Mouse (Mus musculus): ENCODE measurements around the gene Rin1. TPM values are rescaled to one million over a fixed set of nuclear protein-coding genes. Genes with fewer than 3 reads are reported as not detected.
A peak's percentile ranks its signal among the peaks of the same experiment; 100 is the strongest.
"Not testable (repeated sequence)": the region's sequence is repeated elsewhere in the genome, so short reads cannot be mapped to it uniquely, and the experiment has no call there.

The Rin1 gene
- 4.0 and 5.3 TPM in 2 replicates for polyA plus RNA-seq (2016; fragmentation: Nextera tagmentation; extraction: Ambion mirVana)

DNA sequence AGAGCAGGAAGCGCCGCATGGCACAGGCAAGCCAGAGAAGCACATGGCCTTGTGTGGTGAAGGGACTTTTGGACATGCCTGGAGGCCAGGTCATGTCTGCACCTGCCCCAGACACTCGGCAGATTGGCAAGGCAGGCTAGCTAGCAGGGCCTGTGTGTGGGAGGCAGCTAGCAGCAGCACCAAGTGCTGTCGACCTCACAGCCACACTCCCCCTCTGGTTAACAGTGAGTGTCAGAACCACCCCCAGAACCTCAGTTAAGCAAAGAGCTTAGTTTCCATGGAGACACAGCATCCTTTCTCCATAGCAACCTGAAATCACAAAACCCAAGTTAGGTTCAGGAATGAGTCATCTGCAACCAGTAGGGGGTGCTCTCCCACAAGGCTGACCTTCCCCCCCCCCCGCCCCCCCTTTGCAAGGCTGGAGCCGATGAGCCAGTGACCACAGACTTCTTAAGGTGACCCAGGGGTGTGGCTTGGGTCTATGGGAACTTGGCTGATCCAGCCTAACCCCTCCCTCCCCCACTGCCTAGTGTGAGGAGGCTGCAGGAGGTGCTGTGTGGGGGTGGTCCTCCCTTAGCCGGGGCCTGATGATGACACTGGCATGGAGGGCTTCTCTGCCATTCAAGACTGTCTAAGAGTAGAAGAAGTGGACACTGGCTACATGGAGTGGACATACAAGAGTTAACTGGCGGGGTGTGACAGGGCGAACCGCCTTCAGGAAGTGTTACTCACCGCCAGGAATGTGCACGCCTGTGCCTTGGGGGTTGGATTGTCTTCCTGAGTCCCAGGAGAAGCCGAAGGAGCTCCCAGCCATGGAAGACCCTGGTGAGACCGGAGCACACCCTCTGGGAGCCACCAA lies at the start of gene Rin1:
Rin1 (plus strand) TSS at position 435 of the 859 bp plus-strand sequence.
- Histone ChIP-seq H3K9me3 (no peaks in the 10 kb centered on the region), H3K27ac (peak within 1 kb of the TSS; percentile 76), H3K4me1 (peaks cover 47% of the 10 kb centered on the region), H3K27me3 (ENCODE audit: insufficient read depth, poor library complexity, severe bottlenecking) (peaks cover 53% of the 10 kb centered on the region), H3K36me3 (peaks cover 52% of the 10 kb centered on the region), H3K4me3 (peak within 1 kb of the TSS; percentile 49)
- peak; percentile 87 for DNase-seq (ENCODE audit: low spot score)
- 16% methylated on average over 14 of the region's 14 CpGs for WGBS

DNA sequence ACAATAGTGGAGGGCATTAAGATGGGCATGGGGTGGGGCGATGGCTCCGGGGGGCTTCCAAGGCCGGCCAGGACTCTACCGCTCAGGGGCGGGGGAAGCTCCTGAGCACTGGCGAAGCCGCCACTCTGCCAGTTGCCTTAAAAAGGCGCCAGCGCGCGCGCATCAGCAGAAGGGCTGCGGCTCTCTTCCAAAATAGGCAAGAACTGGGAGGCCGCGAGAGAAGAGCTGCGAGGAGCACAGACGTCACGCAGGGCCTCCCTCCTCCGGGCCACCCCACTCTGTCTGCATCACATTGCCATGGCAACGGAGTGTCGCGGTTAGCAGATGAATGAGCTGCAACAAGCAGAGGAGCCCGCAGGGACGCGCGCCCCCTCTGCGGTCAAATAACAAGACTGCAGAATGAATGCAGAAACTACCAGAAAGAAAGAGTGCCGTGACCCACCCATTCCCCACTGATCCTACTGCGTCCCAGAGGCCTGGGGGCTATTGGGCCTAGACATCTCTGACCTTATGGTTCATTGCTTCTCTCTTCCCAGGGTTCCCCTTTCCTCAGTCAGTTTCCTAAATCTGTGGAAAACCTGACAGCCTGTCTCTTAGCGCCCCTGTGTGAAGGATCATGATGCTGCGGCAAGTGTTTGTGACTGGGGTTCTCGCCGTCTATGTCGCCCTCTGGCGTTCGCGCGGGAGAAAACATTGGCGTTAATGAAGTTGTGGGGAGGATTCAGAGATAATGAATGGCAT lies 48.4 kb upstream of the Rin1 start:
- Histone ChIP-seq H3K4me1 (peaks cover 34% of the 10 kb centered on the region), H3K27me3 (ENCODE audit: insufficient read depth, poor library complexity, severe bottlenecking) (0 out of 2 replicates have a peak, but pooled peaks cover 6% of the 10 kb centered on the region), H3K4me3 (peak overlapping the region; percentile 51), H3K9me3 (no peaks in the 10 kb centered on the region), H3K36me3 (no peaks in the 10 kb centered on the region), H3K27ac (peak overlapping the region; percentile 85)
- DNase-seq (ENCODE audit: low spot score): peak; percentile 94
- WGBS: 2% methylated on average over 39 of the region's 39 CpGs

DNA sequence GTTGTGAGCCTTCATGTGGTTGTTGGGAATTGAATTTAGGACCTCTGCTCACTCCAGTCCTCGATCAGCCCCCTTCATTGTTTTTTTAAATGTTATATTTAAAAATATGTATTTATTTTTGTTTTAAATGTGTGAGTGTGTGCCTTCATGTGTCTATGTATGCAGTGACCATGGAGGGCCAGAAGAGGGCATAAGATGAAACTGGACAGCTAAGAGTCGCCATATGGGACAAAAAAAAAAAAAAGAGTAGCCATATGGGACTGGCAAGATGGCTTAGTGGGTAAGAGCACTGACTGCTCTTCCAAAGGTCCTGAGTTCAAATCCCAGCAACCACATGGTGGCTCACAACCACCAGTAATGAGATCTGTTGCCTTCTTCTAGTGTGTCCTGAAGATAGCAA lies 46.6 kb upstream of the Rin1 start:
- not testable (repeated sequence) for H3K27ac ChIP-seq; H3K36me3 ChIP-seq; H3K27me3 ChIP-seq (ENCODE audit: insufficient read depth, poor library complexity, severe bottlenecking); H3K9me3 ChIP-seq; DNase-seq (ENCODE audit: low spot score); H3K4me3 ChIP-seq
- peaks cover 28% of the 10 kb centered on the region for H3K4me1 ChIP-seq
- 59% methylated on average over 2 of the region's 2 CpGs for WGBS

DNA sequence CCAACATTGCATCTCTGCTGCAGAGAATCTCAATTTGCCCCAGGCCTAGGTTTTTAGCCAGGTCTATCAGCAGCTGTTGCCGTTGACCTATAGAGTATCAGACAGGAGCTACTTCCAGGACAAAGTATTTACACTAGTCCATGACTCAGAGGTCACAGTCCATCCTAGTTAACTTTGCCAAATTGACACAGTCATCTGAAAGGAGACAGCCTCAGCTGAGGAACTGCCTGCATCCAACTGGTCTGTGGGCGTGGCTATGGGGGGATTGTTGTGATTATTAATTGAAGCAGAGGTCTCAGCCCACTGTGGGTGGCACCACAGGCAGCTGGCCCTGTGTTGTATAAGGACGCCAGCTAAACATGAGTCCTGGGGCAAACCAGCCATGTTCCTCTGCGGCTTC lies 45.4 kb upstream of the Rin1 start:
- H3K27ac ChIP-seq: no peak overlapping the region
- no peaks in the 10 kb centered on the region for H3K27me3 ChIP-seq (ENCODE audit: insufficient read depth, poor library complexity, severe bottlenecking)
- H3K9me3 ChIP-seq: no peaks in the 10 kb centered on the region
- H3K4me3 ChIP-seq: no peak overlapping the region
- 57% methylated on average over 4 of the region's 4 CpGs for WGBS
- no peaks in the 10 kb centered on the region for H3K36me3 ChIP-seq
- peaks cover 16% of the 10 kb centered on the region for H3K4me1 ChIP-seq
- DNase-seq (ENCODE audit: low spot score): no peak

DNA sequence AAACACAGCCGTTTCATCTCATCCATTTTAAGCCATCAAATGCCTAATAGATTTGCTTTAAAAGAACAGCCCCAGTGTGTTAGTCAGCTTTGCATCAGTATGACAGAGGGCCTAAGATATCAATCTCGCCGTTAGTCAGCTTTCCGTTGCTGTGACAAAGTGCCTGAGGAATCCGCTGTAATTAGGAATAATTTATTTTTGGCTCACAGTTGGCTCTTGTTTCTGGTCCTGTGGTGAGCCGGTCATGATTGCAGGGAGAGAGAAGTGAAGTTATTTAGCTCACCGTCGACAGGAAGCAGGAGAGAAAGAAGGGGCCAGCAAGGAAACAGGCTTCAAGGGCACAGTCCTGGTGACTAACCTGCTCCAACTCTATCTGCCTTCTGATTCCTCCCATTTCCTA lies 37.1 kb upstream of the Rin1 start:
- Histone ChIP-seq H3K27me3 (ENCODE audit: insufficient read depth, poor library complexity, severe bottlenecking) (no peaks in the 10 kb centered on the region), H3K4me1 (peaks cover 21% of the 10 kb centered on the region), H3K4me3 (no peak overlapping the region), H3K27ac (no peak overlapping the region), H3K9me3 (no peaks in the 10 kb centered on the region), H3K36me3 (no peaks in the 10 kb centered on the region)
- no peak for DNase-seq (ENCODE audit: low spot score)
- WGBS: 55% methylated on average over 8 of the region's 8 CpGs

GRCm38 (mm10) chr19:5014961-5015398 lies 35.3 kb upstream of the Rin1 start:
- 19% methylated on average over 8 of the region's 8 CpGs for WGBS
- Histone ChIP-seq H3K27me3 (ENCODE audit: insufficient read depth, poor library complexity, severe bottlenecking) (no peaks in the 10 kb centered on the region), H3K4me3 (no peak overlapping the region), H3K4me1 (peaks cover 22% of the 10 kb centered on the region), H3K36me3 (no peaks in the 10 kb centered on the region), H3K27ac (no peak overlapping the region), H3K9me3 (no peaks in the 10 kb centered on the region)
- no peak for DNase-seq (ENCODE audit: low spot score)

DNA sequence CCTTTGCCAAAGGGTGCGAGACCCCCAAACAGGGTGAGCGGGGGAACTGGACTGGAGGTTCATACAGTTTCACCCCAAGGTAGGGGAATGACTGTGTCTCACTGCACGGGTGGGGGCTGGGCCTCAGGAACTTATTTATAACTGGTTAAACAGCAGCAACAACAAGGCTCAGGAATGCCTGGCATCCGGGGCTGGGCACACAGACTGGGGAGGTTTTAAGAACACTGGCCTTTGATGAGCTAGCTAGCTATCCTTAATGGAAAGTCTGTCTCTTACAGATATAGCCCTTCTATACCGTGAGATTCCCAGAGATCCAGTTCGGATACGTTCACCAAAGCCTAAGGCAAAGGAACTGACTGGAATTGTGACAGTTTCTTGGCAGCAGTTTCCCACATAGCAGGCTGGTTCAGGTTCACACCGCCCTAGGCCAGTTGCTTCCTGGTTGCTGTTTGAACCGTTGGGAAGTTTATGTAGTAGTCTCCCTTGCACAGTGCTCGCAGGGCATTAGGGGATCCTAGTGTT lies 34.0 kb upstream of the Rin1 start:
- Histone ChIP-seq H3K36me3 (no peaks in the 10 kb centered on the region), H3K9me3 (no peaks in the 10 kb centered on the region), H3K27me3 (ENCODE audit: insufficient read depth, poor library complexity, severe bottlenecking) (no peaks in the 10 kb centered on the region), H3K4me1 (peaks cover 22% of the 10 kb centered on the region), H3K4me3 (peak overlapping the region; percentile 25; the same call in 1 of the 2 replicates), H3K27ac (peak overlapping the region; percentile 85)
- 23% methylated on average over 10 of the region's 10 CpGs for WGBS
- peak; percentile 85 for DNase-seq (ENCODE audit: low spot score)

DNA sequence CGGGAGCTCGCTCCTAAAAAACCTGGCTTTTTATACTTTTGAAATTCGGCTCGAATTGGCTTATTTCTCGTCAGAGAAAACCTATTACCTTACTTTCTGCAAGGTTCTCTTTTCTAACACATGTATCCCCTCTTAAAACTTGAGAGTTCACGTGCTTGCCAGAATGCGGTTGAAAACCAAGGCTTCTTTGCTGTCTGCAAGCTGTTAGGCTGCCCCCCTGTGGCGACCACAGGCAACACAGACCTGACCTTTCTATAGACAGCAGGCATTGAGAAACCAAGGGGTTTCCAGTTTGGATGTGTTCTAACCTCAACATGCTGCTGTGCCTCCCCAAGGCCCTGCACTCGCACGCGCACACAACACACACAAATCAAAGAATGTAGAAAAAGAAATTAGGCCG lies 33.5 kb upstream of the Rin1 start:
- WGBS: 16% methylated on average over 12 of the region's 12 CpGs
- no peaks in the 10 kb centered on the region for H3K9me3 ChIP-seq
- H3K4me1 ChIP-seq: peaks cover 22% of the 10 kb centered on the region
- H3K27me3 ChIP-seq (ENCODE audit: insufficient read depth, poor library complexity, severe bottlenecking): no peaks in the 10 kb centered on the region
- H3K27ac ChIP-seq: peak overlapping the region; percentile 85
- H3K36me3 ChIP-seq: no peaks in the 10 kb centered on the region
- DNase-seq (ENCODE audit: low spot score): peak; percentile 86
- H3K4me3 ChIP-seq: peak overlapping the region; percentile 25; the same call in 1 of the 2 replicates

- no peak for DNase-seq (ENCODE audit: low spot score)
- H3K4me1 ChIP-seq: peaks cover 22% of the 10 kb centered on the region
- WGBS: 84% methylated on average over 4 of the region's 4 CpGs
- H3K4me3 ChIP-seq: no peak overlapping the region
- no peaks in the 10 kb centered on the region for H3K36me3 ChIP-seq
- H3K27me3 ChIP-seq (ENCODE audit: insufficient read depth, poor library complexity, severe bottlenecking): no peaks in the 10 kb centered on the region
- H3K27ac ChIP-seq: no peak overlapping the region
- no peaks in the 10 kb centered on the region for H3K9me3 ChIP-seq
Measured at GRCm38 (mm10) chr19:5017611-5018010, 32.7 kb upstream of the Rin1 start.

GRCm38 (mm10) chr19:5018191-5018590 lies 32.1 kb upstream of the Rin1 start:
- 83% methylated on average over 3 of the region's 3 CpGs for WGBS
- H3K36me3 ChIP-seq: no peaks in the 10 kb centered on the region
- no peaks in the 10 kb centered on the region for H3K9me3 ChIP-seq
- no peak overlapping the region for H3K27ac ChIP-seq
- H3K4me1 ChIP-seq: peaks cover 22% of the 10 kb centered on the region
- H3K4me3 ChIP-seq: no peak overlapping the region
- no peak for DNase-seq (ENCODE audit: low spot score)
- no peaks in the 10 kb centered on the region for H3K27me3 ChIP-seq (ENCODE audit: insufficient read depth, poor library complexity, severe bottlenecking)

DNA sequence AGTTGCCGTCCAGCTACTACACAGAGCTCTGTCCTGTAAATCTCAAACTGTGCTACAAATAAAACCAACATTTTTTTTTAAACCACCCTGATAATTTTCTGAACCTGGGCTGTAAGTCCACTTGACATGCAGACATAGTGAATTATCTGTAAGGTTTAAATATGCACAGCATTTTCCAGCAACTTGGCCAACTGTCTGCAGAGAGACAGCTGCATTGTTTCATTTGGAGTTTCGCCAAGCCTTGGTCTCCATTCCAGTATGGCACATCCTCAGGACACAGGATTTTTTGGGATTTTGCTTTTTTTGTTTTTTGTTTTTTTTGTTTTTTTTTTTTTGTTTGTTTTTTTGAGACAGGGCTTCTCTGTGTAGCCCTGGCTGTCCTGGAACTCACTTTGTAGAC lies 28.9 kb upstream of the Rin1 start:
- H3K27ac ChIP-seq: no peak overlapping the region
- no peak for DNase-seq (ENCODE audit: low spot score)
- peaks cover 20% of the 10 kb centered on the region for H3K4me1 ChIP-seq
- no peak overlapping the region for H3K4me3 ChIP-seq
- H3K27me3 ChIP-seq (ENCODE audit: insufficient read depth, poor library complexity, severe bottlenecking): no peaks in the 10 kb centered on the region
- peaks cover 11% of the 10 kb centered on the region for H3K36me3 ChIP-seq
- 81% methylated on average over 2 of the region's 2 CpGs for WGBS
- H3K9me3 ChIP-seq: no peaks in the 10 kb centered on the region

GRCm38 (mm10) chr19:5023621-5024479 lies 26.4 kb upstream of the Rin1 start, which contains the start of gene Slc29a2:
Gene Slc29a2 (plus strand): TSS chr19:5023860.
- Histone ChIP-seq H3K27me3 (ENCODE audit: insufficient read depth, poor library complexity, severe bottlenecking) (no peaks in the 10 kb centered on the region), H3K4me3 (peak within 1 kb of the TSS; percentile 78), H3K36me3 (peaks cover 35% of the 10 kb centered on the region), H3K9me3 (no peaks in the 10 kb centered on the region), H3K27ac (peak within 1 kb of the TSS; percentile 94), H3K4me1 (peaks cover 12% of the 10 kb centered on the region)
- under 1% methylated on average over 62 of the region's 62 CpGs for WGBS
- peak; percentile 97 for DNase-seq (ENCODE audit: low spot score)

All from heart, embryonic 10.5 days (tissue).